Mouse (Mus musculus) bone marrow macrophage, adult 2 months (primary cell): ENCODE results near the gene Usf3. TPM values are rescaled to one million over a fixed set of nuclear protein-coding genes. Genes with fewer than 3 reads are reported as not detected.

ENCODE experiments used
- H3K27ac ChIP-seq: 2 replicates; pipeline ENCODE4 v1.5.1; 2012; ENCODE audit warnings: low read depth, low read length; ENCODE audit not compliant: insufficient read depth
- H3K4me1 ChIP-seq: 2 replicates; pipeline ENCODE4 v1.6.1; 2012; ENCODE audit warnings: low read length; ENCODE audit not compliant: control insufficient read depth, insufficient read depth
- H3K4me3 ChIP-seq: 2 replicates; pipeline ENCODE4 v1.5.1; 2012; ENCODE audit warnings: mild to moderate bottlenecking, low read length, moderate library complexity; ENCODE audit not compliant: insufficient read depth
- CTCF ChIP-seq: IDR thresholded peaks from 2 replicates; pipeline ENCODE4 v1.5.1; 2012; ENCODE audit warnings: low read depth, mild to moderate bottlenecking, low read length, moderate library complexity
- POLR2A ChIP-seq: IDR thresholded peaks from 2 replicates; pipeline ENCODE4 v1.6.1; 2012; ENCODE audit warnings: mild to moderate bottlenecking, low read depth, low read length, borderline replicate concordance
- polyA plus RNA-seq: library from polyadenylated mRNA; stranded (reverse); fragments of >200 nt; gene quantifications from 2 replicates; pipeline ENCODE4 v1.2.4, GENCODE M21; 2012; ENCODE audit not compliant: missing spikeins, insufficient read depth, insufficient read length

Usf3 gene
- polyA plus RNA-seq, 1 experiment: 18.4 TPM

GRCm38 (mm10) chr16:44252735-44253134 lies 79.7 kb downstream of the Usf3 start:
- TF ChIP-seq CTCF (no peak), POLR2A (no peak)
- Histone ChIP-seq H3K4me3 (no peak overlapping the region), H3K4me1 (peaks cover 5% of the 10 kb centered on the region), H3K27ac (no peak overlapping the region)

- no peak overlapping the region for H3K4me3 ChIP-seq
- H3K27ac ChIP-seq: no peak overlapping the region
- peaks cover 5% of the 10 kb centered on the region for H3K4me1 ChIP-seq
- no peak for TF ChIP-seq POLR2A
- no peak for TF ChIP-seq CTCF
Observed at GRCm38 (mm10) chr16:44253797-44254634, 81.0 kb downstream of the Usf3 start.

DNA sequence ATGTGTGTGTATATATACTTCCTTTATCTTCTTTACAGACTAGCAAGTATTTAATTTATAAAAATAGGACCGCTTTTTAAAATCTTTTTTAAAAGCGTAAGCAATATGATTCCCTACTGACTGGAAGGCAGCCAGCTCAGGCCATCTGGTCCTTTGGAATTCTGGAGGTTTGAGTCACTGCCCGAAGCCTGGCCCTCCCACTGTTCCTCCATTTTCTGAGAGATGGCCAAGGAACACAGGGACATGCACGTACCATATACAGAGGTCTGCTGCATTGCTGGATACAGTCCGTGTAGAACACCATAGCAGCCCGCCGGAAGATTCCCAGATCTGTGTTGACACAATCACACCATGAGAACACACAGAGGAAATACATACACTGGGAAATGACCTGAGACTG lies 81.7 kb downstream of the Usf3 start:
- Histone ChIP-seq H3K4me1 (peaks cover 4% of the 10 kb centered on the region), H3K27ac (no peak overlapping the region), H3K4me3 (no peak overlapping the region)
- no peak for TF ChIP-seq CTCF
- TF ChIP-seq POLR2A: no peak

DNA sequence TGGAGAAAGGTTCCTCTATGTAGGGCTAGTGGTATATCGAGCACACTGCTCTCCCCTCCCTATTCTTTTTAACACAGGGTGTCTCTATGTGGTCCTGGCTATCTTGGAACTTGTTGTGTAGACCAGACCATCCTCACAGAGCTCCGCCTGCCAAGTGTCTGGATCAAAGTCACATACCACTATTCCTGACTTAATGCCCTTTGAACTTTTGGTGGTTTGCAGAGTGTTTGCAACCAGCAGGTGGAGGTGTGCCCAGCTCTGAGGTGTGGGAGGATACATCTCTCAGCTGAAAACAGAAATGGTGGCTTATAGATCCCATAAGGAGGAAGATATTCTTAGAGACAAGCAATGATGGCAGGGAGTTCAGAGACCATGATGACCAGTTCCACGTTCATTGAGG lies 84.4 kb downstream of the Usf3 start:
- Histone ChIP-seq H3K4me1 (no peaks in the 10 kb centered on the region), H3K4me3 (no peak overlapping the region), H3K27ac (no peak overlapping the region)
- TF ChIP-seq POLR2A (no peak), CTCF (no peak)

DNA sequence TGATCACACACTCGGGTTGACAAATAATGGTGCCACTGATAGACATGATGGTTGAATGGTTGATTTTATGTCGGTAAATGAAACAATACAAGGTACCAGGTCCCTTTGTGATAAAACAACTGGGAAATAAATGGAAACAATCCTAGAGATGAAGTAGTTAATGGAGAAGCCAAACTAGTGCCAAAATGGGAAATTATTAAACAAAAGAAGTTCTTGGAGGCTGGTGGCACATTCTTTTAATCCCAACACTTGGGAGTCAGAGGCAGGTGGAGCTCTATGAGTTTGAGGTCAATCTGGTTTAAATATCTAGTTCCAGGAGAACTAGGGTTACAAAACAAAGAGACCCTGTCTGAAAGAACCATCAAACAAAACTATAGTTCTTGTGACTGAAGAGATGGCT lies 91.9 kb downstream of the Usf3 start:
- no peak for TF ChIP-seq POLR2A
- TF ChIP-seq CTCF: no peak
- Histone ChIP-seq H3K4me3 (no peak overlapping the region), H3K4me1 (peaks cover 2% of the 10 kb centered on the region), H3K27ac (no peak overlapping the region)

- H3K4me3 ChIP-seq: no peak overlapping the region
- peaks cover 3% of the 10 kb centered on the region for H3K4me1 ChIP-seq
- H3K27ac ChIP-seq: no peak overlapping the region
- TF ChIP-seq POLR2A: no peak
- no peak for TF ChIP-seq CTCF
Observed at GRCm38 (mm10) chr16:44265562-44265961, 92.5 kb downstream of the Usf3 start.

DNA sequence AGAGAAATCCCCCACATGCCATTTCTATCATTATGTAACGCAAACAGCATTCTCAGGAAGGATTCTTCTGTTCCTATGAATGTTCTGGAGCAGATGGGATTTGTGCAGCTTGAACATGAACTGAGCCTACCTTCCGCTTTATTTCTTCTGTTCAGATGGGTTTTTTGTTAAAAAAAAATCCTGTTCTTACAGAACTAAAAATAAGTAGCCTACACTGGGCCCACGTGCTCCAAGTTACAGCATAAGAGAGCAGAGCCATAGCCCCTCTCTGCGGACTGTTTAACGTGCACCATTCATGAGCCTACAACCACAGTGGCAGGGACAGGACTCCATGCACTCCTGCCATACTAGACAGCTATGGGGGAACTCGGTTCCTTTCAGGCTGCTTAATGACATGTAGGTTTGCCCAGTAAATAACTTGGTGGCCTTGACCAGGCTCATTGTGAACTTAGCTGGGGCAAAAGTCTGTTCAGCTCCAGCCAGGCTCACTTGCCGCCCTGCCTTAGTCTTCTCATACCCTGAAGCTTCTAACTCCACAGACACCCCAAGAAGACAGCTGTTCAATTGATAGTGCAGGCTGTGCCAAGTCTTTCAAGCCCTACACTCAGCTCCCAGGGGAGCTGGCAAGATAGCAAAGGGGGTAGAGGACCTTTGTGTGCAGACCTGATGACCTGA lies 95.6 kb downstream of the Usf3 start:
- Histone ChIP-seq H3K4me1 (peaks cover 3% of the 10 kb centered on the region), H3K27ac (no peak overlapping the region), H3K4me3 (no peak overlapping the region)
- no peak for TF ChIP-seq CTCF
- TF ChIP-seq POLR2A: no peak

- H3K27ac ChIP-seq: no peak overlapping the region
- TF ChIP-seq CTCF: no peak
- TF ChIP-seq POLR2A: no peak
- H3K4me3 ChIP-seq: no peak overlapping the region
- peaks cover 3% of the 10 kb centered on the region for H3K4me1 ChIP-seq
Observed at GRCm38 (mm10) chr16:44269578-44269977, 96.5 kb downstream of the Usf3 start.

- no peak overlapping the region for H3K27ac ChIP-seq
- peaks cover 3% of the 10 kb centered on the region for H3K4me1 ChIP-seq
- H3K4me3 ChIP-seq: no peak overlapping the region
- TF ChIP-seq CTCF (no peak), POLR2A (no peak)
Observed at GRCm38 (mm10) chr16:44270606-44271005, 97.6 kb downstream of the Usf3 start.
